Mouse (Mus musculus): ENCODE data around the gene Sgpl1.

The Sgpl1 gene

GRCm38 (mm10) chr10:61088468-61088867 is 59.0 kb downstream of the Sgpl1 start:
- DNase-seq (ENCODE audit: extremely low spot score, low read depth, low spot score) = no peak

- no peak for DNase-seq (ENCODE audit: extremely low spot score, low read depth, low spot score)
Observed at GRCm38 (mm10) chr10:61086502-61086901, 61.0 kb downstream of the Sgpl1 start.

GRCm38 (mm10) chr10:61085364-61085763 is 62.1 kb downstream of the Sgpl1 start:
- no peak for DNase-seq (ENCODE audit: extremely low spot score, low read depth, low spot score)

GRCm38 (mm10) chr10:61080931-61081255 is 66.6 kb downstream of the Sgpl1 start:
- DNase-seq (ENCODE audit: extremely low spot score, low read depth, low spot score) = no peak

- no peak for DNase-seq (ENCODE audit: extremely low spot score, low read depth, low spot score)
Observed at GRCm38 (mm10) chr10:61080227-61080930, 67.1 kb downstream of the Sgpl1 start.

GRCm38 (mm10) chr10:61075607-61076006 is 71.9 kb downstream of the Sgpl1 start:
- DNase-seq (ENCODE audit: extremely low spot score, low read depth, low spot score) = no peak

GRCm38 (mm10) chr10:61074643-61075042 is 72.9 kb downstream of the Sgpl1 start:
- no peak for DNase-seq (ENCODE audit: extremely low spot score, low read depth, low spot score)

- DNase-seq (ENCODE audit: extremely low spot score, low read depth, low spot score) = no peak
Observed at GRCm38 (mm10) chr10:61072324-61072723, 75.2 kb downstream of the Sgpl1 start.

GRCm38 (mm10) chr10:61069248-61069647 is 78.3 kb downstream of the Sgpl1 start:
- DNase-seq (ENCODE audit: extremely low spot score, low read depth, low spot score) = no peak

GRCm38 (mm10) chr10:61068436-61069192 is 78.9 kb downstream of the Sgpl1 start:
- peak; percentile 62 for DNase-seq (ENCODE audit: extremely low spot score, low read depth, low spot score)

GRCm38 (mm10) chr10:61065287-61066005 is 82.1 kb downstream of the Sgpl1 start:
- DNase-seq (ENCODE audit: extremely low spot score, low read depth, low spot score) = no peak

GRCm38 (mm10) chr10:61064635-61065034 is 82.9 kb downstream of the Sgpl1 start:
- no peak for DNase-seq (ENCODE audit: extremely low spot score, low read depth, low spot score)

- no peak for DNase-seq (ENCODE audit: extremely low spot score, low read depth, low spot score)
Observed at GRCm38 (mm10) chr10:61063271-61063864, 84.1 kb downstream of the Sgpl1 start.

- DNase-seq (ENCODE audit: extremely low spot score, low read depth, low spot score) = no peak
Observed at GRCm38 (mm10) chr10:61059543-61060110, 87.9 kb downstream of the Sgpl1 start.

- DNase-seq (ENCODE audit: extremely low spot score, low read depth, low spot score) = no peak
Observed at GRCm38 (mm10) chr10:61059101-61059500, 88.4 kb downstream of the Sgpl1 start.

- no peak for DNase-seq (ENCODE audit: extremely low spot score, low read depth, low spot score)
Observed at GRCm38 (mm10) chr10:61056661-61057060, 90.8 kb downstream of the Sgpl1 start.

- DNase-seq (ENCODE audit: extremely low spot score, low read depth, low spot score) = peak; percentile 54
Observed at GRCm38 (mm10) chr10:61051993-61052613, 95.4 kb downstream of the Sgpl1 start.
